Mouse (Mus musculus) stomach, postnatal 0 days (tissue): Measurements from ENCODE around the gene Stab1. TPM values are rescaled to one million over a fixed set of nuclear protein-coding genes. Genes with fewer than 3 reads are reported as not detected.

Experiments
- ATAC-seq: fragments of 200-750 bp; cut with Nextera tagmentation; 2 replicates; pipeline ENCODE4 v1.8.0; 2017; ENCODE audit not compliant: low FRiP score, low TSS enrichment
- DNase-seq: peaks from one replicate; pipeline ENCODE4 v3.0.0-alpha.2; 2016; ENCODE audit warnings: low spot score
- H3K27ac ChIP-seq: fragments of 300-500 bp; sonication (generic); replicated peaks from 2 replicates; pipeline ENCODE4 v1.5.1; 2014; ENCODE audit warnings: mild to moderate bottlenecking, control low read depth
- H3K27me3 ChIP-seq: fragments of 300-500 bp; sonication (generic); 2 replicates; pipeline ENCODE4 v1.6.1; 2014; ENCODE audit warnings: low read length; ENCODE audit not compliant: control insufficient read depth, insufficient read depth
- H3K36me3 ChIP-seq: fragments of 300-500 bp; sonication (generic); 2 replicates; pipeline ENCODE4 v1.6.1; 2014; ENCODE audit warnings: low read length, mixed read lengths; ENCODE audit not compliant: control insufficient read depth, insufficient read depth
- H3K4me1 ChIP-seq: fragments of 300-500 bp; sonication (generic); replicated peaks from 2 replicates; pipeline ENCODE4 v1.6.1; 2014; ENCODE audit warnings: antibody characterized with exemption; ENCODE audit not compliant: control insufficient read depth, insufficient read depth
- H3K4me2 ChIP-seq: fragments of 300-500 bp; sonication (generic); replicated peaks from 2 replicates; pipeline ENCODE4 v1.6.1; 2014; ENCODE audit warnings: low read depth, mild to moderate bottlenecking, control low read depth, moderate library complexity
- H3K4me3 ChIP-seq: fragments of 300-500 bp; sonication (generic); 2 replicates; pipeline ENCODE4 v1.5.1; 2014; ENCODE audit warnings: low read depth, low read length, control low read depth
- H3K9ac ChIP-seq: fragments of 300-500 bp; sonication (generic); 2 replicates; pipeline ENCODE4 v1.6.1; 2014; ENCODE audit warnings: mild to moderate bottlenecking, low read length, control low read depth, mixed read lengths
- H3K9me3 ChIP-seq: fragments of 300-500 bp; sonication (generic); 2 replicates; pipeline ENCODE4 v1.6.1; 2016; ENCODE audit warnings: low read length; ENCODE audit not compliant: control insufficient read depth
- CTCF ChIP-seq: IDR thresholded peaks from 2 replicates; pipeline ENCODE4 v1.5.1; 2016; ENCODE audit warnings: antibody characterized with exemption, low read depth, mild to moderate bottlenecking, moderate library complexity
- EP300 ChIP-seq: optimal IDR thresholded peaks from 2 replicates; pipeline ENCODE3; 2016; ENCODE audit warnings: antibody characterized with exemption
- WGBS: fragments of 180-500 bp; shearing (Covaris S2); extraction: QIAGEN DNeasy Blood & Tissue Kit; methylation state at CpG from one replicate; pipeline ENCODE4 v1.1.7; 2014; 5-methylcytosine and 5-hydroxymethylcytosine counted together
- polyA plus RNA-seq: library from polyadenylated mRNA; unstranded; fragments of >200 nt; fragmentation: Nextera tagmentation; extraction: Ambion mirVana; gene quantifications from 2 replicates; pipeline ENCODE4 v1.2.1, GENCODE M21; 2015

The Stab1 gene
- polyA plus RNA-seq, 1 experiment from 2014 or later = 23.7 TPM

DNA sequence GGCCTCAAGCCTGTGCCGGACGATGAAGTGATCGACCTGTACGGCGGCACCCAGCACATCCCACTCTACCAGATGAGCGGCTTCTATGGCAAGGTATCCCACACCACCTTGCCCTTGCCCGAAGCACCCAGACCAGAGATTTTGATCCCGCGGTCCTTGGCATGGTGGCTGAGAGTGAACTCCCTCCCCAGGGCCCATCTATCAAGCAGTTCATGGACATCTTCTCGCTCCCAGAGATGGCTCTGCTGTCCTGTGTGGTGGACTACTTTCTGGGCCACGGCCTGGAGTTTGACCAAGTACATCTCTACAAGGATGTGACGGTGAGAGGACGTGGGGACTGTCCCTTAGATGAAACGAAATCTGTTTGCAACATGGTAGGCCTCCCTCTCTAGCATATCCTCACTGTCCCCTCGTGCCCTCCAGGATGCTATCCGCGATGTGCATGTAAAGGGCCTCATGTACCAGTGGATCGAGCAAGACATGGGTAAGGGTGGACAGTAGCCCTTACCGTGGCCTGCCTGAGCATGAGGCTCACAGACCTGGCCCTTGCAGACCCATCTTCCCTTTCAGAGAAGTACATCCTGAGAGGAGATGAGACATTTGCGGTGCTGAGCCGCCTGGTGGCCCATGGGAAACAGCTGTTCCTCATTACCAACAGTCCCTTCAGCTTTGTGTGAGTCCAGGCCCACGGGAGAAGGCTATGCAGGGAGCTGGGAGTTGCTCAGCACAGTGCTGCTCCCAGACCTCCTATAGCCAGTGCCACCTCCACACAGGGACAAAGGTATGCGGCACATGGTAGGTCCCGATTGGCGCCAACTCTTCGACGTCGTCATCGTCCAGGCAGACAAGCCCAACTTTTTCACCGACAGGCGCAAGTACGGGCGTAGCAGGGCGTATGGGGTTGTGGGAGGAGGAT is 32.7 kb downstream of the Stab1 start:
- TF ChIP-seq EP300 (no peak), CTCF (no peak)
- Histone ChIP-seq H3K4me3 (no peak overlapping the region), H3K4me1 (peaks cover 10% of the 10 kb centered on the region), H3K36me3 (peaks cover 18% of the 10 kb centered on the region), H3K9ac (no peak overlapping the region), H3K9me3 (no peaks in the 10 kb centered on the region), H3K4me2 (no peak overlapping the region), H3K27ac (no peak overlapping the region), H3K27me3 (no peaks in the 10 kb centered on the region)
- DNase-seq (no peak), ATAC-seq (no peak)
- WGBS = 94% methylated on average over 34 of the region's 34 CpGs

DNA sequence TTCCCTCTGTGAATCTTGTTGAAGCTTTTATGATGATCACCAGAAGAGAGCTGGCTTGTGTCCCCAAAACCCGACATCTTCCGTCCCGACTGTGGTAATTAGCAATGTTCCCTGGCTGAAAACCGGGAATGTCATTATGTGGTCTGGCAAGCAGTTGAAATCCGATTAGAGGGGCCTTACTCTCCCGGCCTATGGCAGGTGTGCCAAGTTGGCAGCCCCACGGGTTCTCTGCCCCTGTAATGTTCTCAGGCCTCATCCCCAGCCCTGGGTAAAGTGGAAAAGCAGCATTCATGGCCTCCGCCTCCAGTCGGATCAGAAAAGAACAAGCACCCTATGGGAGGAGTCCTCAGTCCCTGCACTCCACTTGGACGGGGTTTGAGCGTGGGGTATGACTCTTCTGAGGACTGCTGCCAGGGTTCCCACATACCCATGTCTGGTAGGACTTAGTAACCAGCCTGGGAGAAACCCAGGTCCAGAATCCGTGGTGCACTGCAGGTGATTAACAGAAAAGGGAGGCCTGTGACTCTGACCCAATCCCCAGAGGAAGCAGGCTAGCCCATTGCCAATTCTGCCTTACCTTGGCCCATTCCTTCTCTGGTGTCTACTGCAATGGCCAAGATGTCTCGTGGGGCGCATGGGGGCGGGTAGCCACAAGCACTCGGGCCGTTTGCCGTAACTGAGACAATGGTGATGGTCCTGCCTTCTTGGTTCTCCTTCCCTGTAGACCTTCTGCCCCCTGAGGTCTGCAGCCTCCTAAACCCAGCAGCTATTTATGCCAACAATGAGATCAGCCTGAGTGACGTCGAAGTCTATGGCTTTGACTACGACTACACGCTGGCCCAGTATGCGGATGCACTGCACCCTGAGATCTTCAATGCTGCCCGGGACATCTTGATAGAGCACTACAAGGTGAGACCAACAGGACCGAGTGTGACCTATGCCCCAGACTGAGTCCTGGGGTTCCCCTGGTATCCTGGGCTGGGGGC is 34.1 kb downstream of the Stab1 start:
- H3K9ac ChIP-seq = no peak overlapping the region
- H3K4me2 ChIP-seq = 0 out of 2 replicates have a peak overlapping the region, but pooled peaks have one; percentile 9
- peaks cover 14% of the 10 kb centered on the region for H3K36me3 ChIP-seq
- H3K4me3 ChIP-seq = no peak overlapping the region
- H3K9me3 ChIP-seq = no peaks in the 10 kb centered on the region
- 70% methylated on average over 25 of the region's 25 CpGs for WGBS
- ATAC-seq (no peak), DNase-seq (no peak)
- H3K27ac ChIP-seq = peak overlapping the region; percentile 71
- no peak for TF ChIP-seq CTCF
- no peak for TF ChIP-seq EP300
- no peaks in the 10 kb centered on the region for H3K27me3 ChIP-seq
- peaks cover 10% of the 10 kb centered on the region for H3K4me1 ChIP-seq

DNA sequence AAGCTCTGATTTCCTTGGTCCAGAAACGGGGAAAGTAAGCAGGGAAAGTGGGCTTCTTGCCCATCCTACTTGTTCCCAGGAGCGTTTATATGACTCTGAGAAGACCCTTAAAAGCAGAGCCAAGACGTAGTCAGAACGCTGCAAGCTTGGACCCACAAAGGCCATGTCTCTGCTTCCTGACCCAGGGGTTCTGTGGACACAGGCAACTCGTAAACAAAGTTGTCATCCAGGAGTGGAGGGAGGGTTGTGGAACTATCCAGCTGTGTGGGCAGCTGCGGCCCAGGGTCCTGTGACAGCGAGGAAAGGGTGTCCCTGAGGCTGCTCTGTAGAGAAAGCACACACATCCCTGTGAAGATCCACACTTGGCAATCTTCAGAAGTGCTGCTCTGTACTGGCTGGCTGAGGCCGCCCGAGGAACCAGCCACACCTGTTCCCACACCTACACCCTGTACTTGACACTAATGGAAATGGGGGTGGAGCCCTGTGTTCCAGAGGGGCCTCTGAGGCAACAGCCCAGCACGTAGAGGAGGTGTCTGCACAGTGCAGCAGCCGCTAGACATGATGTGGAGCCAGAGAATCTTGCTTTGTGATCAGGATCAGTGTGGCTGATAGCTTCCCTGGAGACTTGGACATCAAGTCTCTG is 35.3 kb downstream of the Stab1 start:
- Histone ChIP-seq H3K27ac (peak overlapping the region; percentile 82), H3K27me3 (no peaks in the 10 kb centered on the region), H3K9me3 (no peaks in the 10 kb centered on the region), H3K9ac (peak overlapping the region; percentile 41; the same call in 1 of the 2 replicates), H3K36me3 (peaks cover 6% of the 10 kb centered on the region), H3K4me3 (0 out of 2 replicates have a peak overlapping the region, but pooled peaks have one; percentile 1), H3K4me2 (peak overlapping the region; percentile 87), H3K4me1 (peaks cover 10% of the 10 kb centered on the region)
- ATAC-seq = peak; percentile 40
- 26% methylated on average over 11 of the region's 11 CpGs for WGBS
- TF ChIP-seq CTCF = no peak
- DNase-seq = peak; percentile 75

DNA sequence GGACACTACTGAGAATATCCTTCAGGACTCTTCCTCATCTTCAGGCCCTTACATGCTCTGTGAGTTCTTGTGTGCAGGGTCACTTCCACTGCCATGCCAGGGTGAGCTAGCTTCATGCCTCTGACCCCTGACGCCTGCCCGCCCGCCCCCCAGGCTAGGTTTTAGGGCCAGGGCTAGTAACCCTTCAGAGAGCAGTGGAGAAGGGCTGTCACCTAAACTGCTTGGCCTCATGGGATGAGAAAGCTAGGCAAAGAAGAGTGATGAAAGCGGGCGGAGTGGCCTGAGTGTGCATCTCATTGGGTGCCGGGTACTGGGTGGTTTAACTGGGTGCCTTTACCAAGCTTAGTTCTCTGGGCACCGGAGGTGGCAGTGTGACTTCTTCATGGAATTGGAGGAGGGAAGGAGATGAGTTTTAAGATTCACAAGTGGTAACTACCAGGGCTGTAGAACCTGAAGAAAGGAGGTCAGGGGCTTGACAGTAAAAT is 35.9 kb downstream of the Stab1 start:
- Histone ChIP-seq H3K27ac (peak overlapping the region; percentile 82), H3K36me3 (peaks cover 6% of the 10 kb centered on the region), H3K9me3 (no peaks in the 10 kb centered on the region), H3K9ac (peak overlapping the region; percentile 74; the same call in 1 of the 2 replicates), H3K4me1 (peaks cover 10% of the 10 kb centered on the region), H3K27me3 (no peaks in the 10 kb centered on the region), H3K4me2 (peak overlapping the region; percentile 87), H3K4me3 (no peak overlapping the region)
- DNase-seq (peak; percentile 13), ATAC-seq (no peak)
- TF ChIP-seq EP300 (no peak), CTCF (no peak)
- WGBS = 65% methylated on average over 7 of the region's 7 CpGs

DNA sequence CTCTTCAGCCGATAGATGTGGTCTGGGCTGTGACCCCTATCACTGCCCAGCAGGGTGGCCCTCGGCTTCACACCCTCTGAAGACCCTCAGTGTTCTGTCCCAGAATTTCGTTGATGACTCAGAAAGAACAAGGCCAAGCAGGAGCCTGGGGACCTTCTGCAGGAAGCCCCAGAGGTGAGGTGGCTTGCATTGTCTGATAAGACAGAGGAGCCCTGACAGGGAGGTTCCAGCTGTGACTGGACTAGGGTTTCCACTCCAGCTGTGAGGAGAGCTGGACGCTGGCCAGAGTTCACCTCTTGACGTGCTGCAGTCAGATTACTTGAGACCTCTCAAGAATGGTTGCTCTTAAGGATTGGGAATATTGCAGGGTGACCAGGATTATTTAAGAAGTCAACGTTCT is 36.4 kb downstream of the Stab1 start:
- Histone ChIP-seq H3K4me2 (peak overlapping the region; percentile 87), H3K4me3 (peak overlapping the region; percentile 65), H3K4me1 (peaks cover 10% of the 10 kb centered on the region), H3K27ac (no peak overlapping the region), H3K27me3 (no peaks in the 10 kb centered on the region), H3K36me3 (peaks cover 6% of the 10 kb centered on the region), H3K9ac (peak overlapping the region; percentile 74), H3K9me3 (no peaks in the 10 kb centered on the region)
- whole genome bisulfite sequencing = 6% methylated on average over 6 of the region's 6 CpGs
- DNase-seq (peak; percentile 25), ATAC-seq (no peak)
- TF ChIP-seq CTCF (no peak), EP300 (no peak)
